Mouse (Mus musculus) limb, embryonic 11.5 days (tissue): ENCODE data around the gene Ube2c. TPM values are rescaled to one million over a fixed set of nuclear protein-coding genes. Genes with fewer than 3 reads are reported as not detected.

Experiments
- ATAC-seq: fragments of 200-750 bp; cut with Nextera tagmentation; 2 replicates; pipeline ENCODE4 v1.8.0; 2017; ENCODE audit warnings: low read depth; ENCODE audit not compliant: insufficient number of reproducible peaks, low FRiP score, low TSS enrichment
- DNase-seq: peaks from one replicate; pipeline ENCODE4 v3.0.0-alpha.2; 2015; ENCODE audit warnings: low spot score
- H3K27ac ChIP-seq: fragments of 300-500 bp; sonication (generic); replicated peaks from 2 replicates; pipeline ENCODE4 v1.5.1; 2014; ENCODE audit warnings: low read depth, mild to moderate bottlenecking, low read length
- H3K27me3 ChIP-seq: fragments of 300-500 bp; sonication (generic); 2 replicates; pipeline ENCODE4 v1.6.1; 2014; ENCODE audit warnings: mild to moderate bottlenecking, low read length, mixed read lengths; ENCODE audit not compliant: control insufficient read depth, insufficient read depth
- H3K36me3 ChIP-seq: fragments of 300-500 bp; sonication (generic); 2 replicates; pipeline ENCODE4 v1.6.1; 2014; ENCODE audit warnings: mild to moderate bottlenecking, low read length, moderate library complexity, mixed read lengths; ENCODE audit not compliant: control insufficient read depth, insufficient read depth
- H3K4me1 ChIP-seq: fragments of 300-500 bp; sonication (generic); 2 replicates; pipeline ENCODE4 v1.6.1; 2014; ENCODE audit warnings: low read length, mixed read lengths; ENCODE audit not compliant: control insufficient read depth, insufficient read depth
- H3K4me2 ChIP-seq: fragments of 300-500 bp; sonication (generic); 2 replicates; pipeline ENCODE4 v1.6.1; 2014; ENCODE audit warnings: low read depth, mild to moderate bottlenecking, moderate library complexity; ENCODE audit not compliant: severe bottlenecking
- H3K4me3 ChIP-seq: fragments of 300-500 bp; sonication (generic); 2 replicates; pipeline ENCODE4 v1.5.1; 2014; ENCODE audit warnings: low read depth, low read length
- H3K9ac ChIP-seq: fragments of 300-500 bp; sonication (generic); 2 replicates; pipeline ENCODE4 v1.6.1; 2014; ENCODE audit warnings: mild to moderate bottlenecking, low read length
- H3K9me3 ChIP-seq: fragments of 300-500 bp; sonication (generic); 2 replicates; pipeline ENCODE4 v1.6.1; 2016; ENCODE audit warnings: low read length; ENCODE audit not compliant: control insufficient read depth
- WGBS: fragments of 180-500 bp; shearing (Covaris S2); extraction: QIAGEN DNeasy Blood & Tissue Kit; methylation state at CpG from one replicate; pipeline ENCODE4 v1.1.7; 2014; 5-methylcytosine and 5-hydroxymethylcytosine counted together
- polyA plus RNA-seq: library from polyadenylated mRNA; unstranded; fragments of >200 nt; fragmentation: Nextera tagmentation; extraction: Ambion mirVana; gene quantifications from 2 replicates; pipeline ENCODE4 v1.2.1, GENCODE M21; 2014

Gene Ube2c
- polyA plus RNA-seq, 1 experiment from 2014 or later: 634 TPM

DNA sequence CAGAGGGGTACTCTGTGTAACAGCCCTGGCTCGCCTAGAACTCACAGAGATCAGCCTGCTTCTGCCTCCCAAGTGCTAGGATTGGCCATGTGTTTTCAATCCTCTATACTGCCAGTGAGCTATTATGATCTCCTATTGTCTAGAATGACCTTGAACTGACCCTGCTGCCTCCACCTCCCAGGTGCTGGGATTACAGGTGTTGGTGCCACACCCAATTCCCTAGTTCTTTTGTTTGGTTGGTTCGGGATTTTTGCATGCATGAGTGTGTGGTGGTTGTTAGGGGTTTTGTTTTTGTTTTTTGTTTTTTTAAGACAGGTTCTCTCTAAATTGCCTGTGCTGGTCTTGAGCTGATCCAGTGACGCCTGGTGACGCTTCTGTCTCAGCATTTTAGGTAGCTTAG lies 54.3 kb downstream of the Ube2c start:
- no peak overlapping the region for H3K9ac ChIP-seq
- H3K36me3 ChIP-seq: peaks cover 18% of the 10 kb centered on the region; the same call in 1 of the 2 replicates
- H3K4me1 ChIP-seq: 0 out of 2 replicates have a peak, but pooled peaks cover 2% of the 10 kb centered on the region
- 96% methylated on average over 4 of the region's 4 CpGs for WGBS
- no peak overlapping the region for H3K4me3 ChIP-seq
- H3K9me3 ChIP-seq: no peaks in the 10 kb centered on the region
- DNase-seq (no peak), ATAC-seq (no peak)
- H3K27ac ChIP-seq: no peak overlapping the region
- H3K27me3 ChIP-seq: no peaks in the 10 kb centered on the region
- H3K4me2 ChIP-seq: no peak overlapping the region

DNA sequence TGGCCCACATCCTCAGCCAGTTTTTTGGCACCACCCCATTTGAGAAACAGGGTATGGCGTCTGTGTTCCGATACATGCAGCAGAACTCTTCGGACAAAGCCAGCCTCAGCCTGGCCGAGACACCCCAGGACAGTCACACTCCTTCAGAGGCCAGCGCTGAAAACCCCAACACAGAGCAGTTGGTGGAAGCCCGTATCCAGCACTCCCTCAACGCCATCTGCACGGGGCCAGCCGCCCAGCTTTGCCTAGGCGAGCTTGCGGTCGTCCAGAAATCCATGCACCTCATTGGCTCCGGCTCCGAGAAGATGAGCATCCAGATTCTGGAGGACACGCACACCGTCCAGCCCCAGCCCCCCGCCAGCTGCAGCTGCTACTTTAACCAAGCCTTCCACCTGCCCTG lies 55.8 kb downstream of the Ube2c start:
- Histone ChIP-seq H3K9me3 (no peaks in the 10 kb centered on the region), H3K4me2 (no peak overlapping the region), H3K9ac (no peak overlapping the region), H3K27me3 (no peaks in the 10 kb centered on the region), H3K4me3 (no peak overlapping the region), H3K36me3 (peaks cover 15% of the 10 kb centered on the region; the same call in 1 of the 2 replicates), H3K4me1 (0 out of 2 replicates have a peak, but pooled peaks cover 2% of the 10 kb centered on the region), H3K27ac (no peak overlapping the region)
- 94% methylated on average over 17 of the region's 17 CpGs for WGBS
- ATAC-seq (no peak), DNase-seq (no peak)

DNA sequence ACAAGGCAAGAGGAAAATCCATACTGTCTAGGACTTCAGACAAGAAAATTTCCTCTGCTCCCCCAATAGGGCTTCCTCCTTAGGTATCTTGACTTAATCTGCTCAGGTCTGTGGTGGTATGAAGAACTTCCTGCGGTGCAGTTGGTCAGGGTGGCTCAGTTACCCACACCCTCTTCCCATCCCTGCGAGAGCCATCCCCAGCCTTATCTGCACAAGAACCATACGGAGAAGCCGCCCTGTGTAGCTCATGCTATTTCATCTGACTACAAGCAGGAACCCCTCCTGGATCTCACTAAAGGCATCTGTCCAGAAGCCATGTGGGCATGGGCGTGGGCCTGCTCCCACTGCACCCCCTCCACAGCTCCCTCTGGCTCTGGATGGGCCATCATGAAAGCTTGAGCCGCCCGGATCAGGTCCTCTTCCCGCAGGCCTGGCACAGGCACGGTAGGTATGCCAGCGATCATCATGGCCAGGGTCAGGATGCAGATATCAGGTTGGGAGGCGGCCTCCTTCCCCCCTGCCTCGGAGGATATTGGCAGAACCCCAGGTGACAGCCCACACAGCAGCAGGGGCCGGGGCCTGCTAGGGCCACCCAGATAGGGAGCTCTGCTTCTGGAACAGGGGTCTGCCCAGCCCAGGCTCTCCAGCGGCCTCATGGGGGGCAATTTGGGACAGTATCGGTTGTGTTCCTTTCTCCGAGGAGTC lies 57.6 kb downstream of the Ube2c start:
- no peak overlapping the region for H3K27ac ChIP-seq
- H3K9me3 ChIP-seq: no peaks in the 10 kb centered on the region
- no peak overlapping the region for H3K4me3 ChIP-seq
- H3K4me1 ChIP-seq: 0 out of 2 replicates have a peak, but pooled peaks cover 2% of the 10 kb centered on the region
- WGBS: 92% methylated on average over 16 of the region's 16 CpGs
- peaks cover 14% of the 10 kb centered on the region; the same call in 1 of the 2 replicates for H3K36me3 ChIP-seq
- no peaks in the 10 kb centered on the region for H3K27me3 ChIP-seq
- DNase-seq (no peak), ATAC-seq (no peak)
- H3K4me2 ChIP-seq: no peak overlapping the region
- no peak overlapping the region for H3K9ac ChIP-seq

Other genes starting within 250 kb of the Ube2c start
- gene Wfdc2, start 207.5 kb upstream of the Ube2c start, polyA plus RNA-seq: 38.7 and 38.9 TPM in 2 replicates
- not detected in 2 replicates for gene Spint3, start 196.4 kb upstream of the Ube2c start, polyA plus RNA-seq
- gene Wfdc6a, start 184.5 kb upstream of the Ube2c start, polyA plus RNA-seq: not detected in 2 replicates
- gene Eppin, start 176.3 kb upstream of the Ube2c start, polyA plus RNA-seq: not detected in 2 replicates
- not detected in 2 replicates for gene Wfdc6b, start 156.4 kb upstream of the Ube2c start, polyA plus RNA-seq
- not detected in 2 replicates for gene Wfdc8, start 156.3 kb upstream of the Ube2c start, polyA plus RNA-seq
- not detected in 2 replicates for gene Wfdc16, start 131.1 kb upstream of the Ube2c start, polyA plus RNA-seq
- not detected in 2 replicates for gene Wfdc10, start 113.9 kb upstream of the Ube2c start, polyA plus RNA-seq
- gene Wfdc9, start 113.3 kb upstream of the Ube2c start, polyA plus RNA-seq: not detected in 2 replicates
- gene Wfdc11, start 95.8 kb upstream of the Ube2c start, polyA plus RNA-seq: not detected in 2 replicates
- gene Wfdc13, start 84.8 kb upstream of the Ube2c start, polyA plus RNA-seq: 0.60 TPM in 1 of 2 replicates, not detected in the other
- gene Spint4, start 71.4 kb upstream of the Ube2c start, polyA plus RNA-seq: not detected in 2 replicates
- gene Spint5, start 54.6 kb upstream of the Ube2c start, polyA plus RNA-seq: not detected in 2 replicates
- 0.55 and 1.0 TPM in 2 replicates for gene Wfdc3, start 24.0 kb upstream of the Ube2c start, polyA plus RNA-seq
- 87.0 and 96.4 TPM in 2 replicates for gene Dnttip1, start 23.9 kb upstream of the Ube2c start, polyA plus RNA-seq
- 13.8 and 14.6 TPM in 2 replicates for gene Tnnc2, start 10.1 kb downstream of the Ube2c start, polyA plus RNA-seq
- 9.9 and 14.6 TPM in 2 replicates for gene Snx21, start 15.9 kb downstream of the Ube2c start, polyA plus RNA-seq
- 12.0 and 12.3 TPM in 2 replicates for gene Acot8, start 35.0 kb downstream of the Ube2c start, polyA plus RNA-seq
- gene Zswim3, start 35.2 kb downstream of the Ube2c start, polyA plus RNA-seq: 11.0 and 11.8 TPM in 2 replicates
- 22.3 and 22.4 TPM in 2 replicates for gene Zswim1, start 52.8 kb downstream of the Ube2c start, polyA plus RNA-seq
- gene Spata25, start 58.6 kb downstream of the Ube2c start, polyA plus RNA-seq: not detected in 2 replicates
- gene Ctsa, start 63.0 kb downstream of the Ube2c start, polyA plus RNA-seq: 95.8 and 104 TPM in 2 replicates
- 5.9 and 6.1 TPM in 2 replicates for gene Neurl2, start 63.6 kb downstream of the Ube2c start, polyA plus RNA-seq
- gene Pltp, start 87.8 kb downstream of the Ube2c start, polyA plus RNA-seq: 22.9 and 25.1 TPM in 2 replicates
- gene Pcif1, start 109.4 kb downstream of the Ube2c start, polyA plus RNA-seq: 71.5 and 76.6 TPM in 2 replicates
- gene Zfp335, start 141.9 kb downstream of the Ube2c start, polyA plus RNA-seq: 12.1 and 16.3 TPM in 2 replicates
- 0.21 and 0.47 TPM in 2 replicates for gene Mmp9, start 170.9 kb downstream of the Ube2c start, polyA plus RNA-seq
- gene Slc12a5, start 190.9 kb downstream of the Ube2c start, polyA plus RNA-seq: 0.87 and 0.92 TPM in 2 replicates